Mouse (Mus musculus): ENCODE measurements at regions not wholly inside any gene's neighbourhood (a gene's known extent, or its start where the extent isn't known, plus 50 kb on each side); places are given as distances from the start of the nearest gene placed in this dataset.

DNA sequence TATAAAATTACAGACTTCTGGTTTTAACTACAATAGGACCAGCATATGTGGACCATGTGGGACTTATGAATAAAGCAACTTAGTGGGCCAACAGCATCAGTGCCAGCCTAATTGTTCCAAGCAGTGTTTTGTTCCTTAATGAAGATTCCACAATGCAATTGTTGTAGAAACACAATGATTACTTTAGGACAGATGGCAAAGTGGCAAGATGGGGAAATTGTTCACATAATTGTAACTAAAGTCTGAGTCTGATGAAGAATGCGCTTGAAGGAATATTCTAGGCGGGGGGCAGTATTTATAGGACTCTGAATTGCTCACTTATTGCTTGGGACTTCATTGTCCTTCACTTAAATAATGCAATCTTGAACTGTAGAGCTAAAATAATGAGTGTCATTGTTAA is 253.4 kb upstream of the Kcnj3 start:
- TF ChIP-seq CTCF (IDR thresholded peaks at IDR 0.05; ENCODE audit: borderline replicate concordance, insufficient read depth, low read depth, low read length), result no peak
- TF ChIP-seq POLR2A (IDR thresholded peaks at IDR 0.05; ENCODE audit: borderline replicate concordance, insufficient read depth, low read length), result no peak
